Mouse (Mus musculus) cerebellum, postnatal 10 days (tissue): ENCODE data around the gene Prl2c2.
"Not testable (repeated sequence)": the region's sequence is repeated elsewhere in the genome, so short reads cannot be mapped to it uniquely, and the experiment has no call there.

Source experiments
- DNase-seq, 2 experiments: peaks; one replicate each; pipeline ENCODE4 v3.0.0; 2021; ENCODE audit warnings: mixed read lengths in 2 of 2

The Prl2c2 gene

GRCm38 (mm10) chr13:13005283-13005682, at the start of gene Prl2c2:
Gene Prl2c2 (minus strand): TSS chr13:13005383.
- not testable (repeated sequence) for DNase-seq

DNA sequence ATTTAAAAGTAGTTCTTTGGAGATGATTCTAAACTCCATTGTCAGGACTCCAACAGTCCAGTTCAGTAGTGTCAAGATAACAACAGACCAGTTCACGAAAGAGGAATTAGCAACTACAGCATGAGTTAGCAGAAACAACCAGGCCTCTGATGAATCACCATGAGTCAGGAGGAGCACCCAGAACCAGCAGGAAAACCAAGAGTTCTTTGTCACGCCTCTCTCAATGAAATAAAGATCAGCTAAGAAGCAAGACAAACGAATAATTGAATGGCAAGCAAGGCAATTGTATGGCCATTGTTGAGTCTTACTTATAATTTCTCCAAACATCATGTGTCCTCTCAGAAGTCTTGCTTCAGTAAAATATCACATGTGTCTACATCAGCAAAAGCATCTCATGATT, 20.7 kb upstream of the Prl2c2 start:
- DNase-seq = not testable (repeated sequence)

DNA sequence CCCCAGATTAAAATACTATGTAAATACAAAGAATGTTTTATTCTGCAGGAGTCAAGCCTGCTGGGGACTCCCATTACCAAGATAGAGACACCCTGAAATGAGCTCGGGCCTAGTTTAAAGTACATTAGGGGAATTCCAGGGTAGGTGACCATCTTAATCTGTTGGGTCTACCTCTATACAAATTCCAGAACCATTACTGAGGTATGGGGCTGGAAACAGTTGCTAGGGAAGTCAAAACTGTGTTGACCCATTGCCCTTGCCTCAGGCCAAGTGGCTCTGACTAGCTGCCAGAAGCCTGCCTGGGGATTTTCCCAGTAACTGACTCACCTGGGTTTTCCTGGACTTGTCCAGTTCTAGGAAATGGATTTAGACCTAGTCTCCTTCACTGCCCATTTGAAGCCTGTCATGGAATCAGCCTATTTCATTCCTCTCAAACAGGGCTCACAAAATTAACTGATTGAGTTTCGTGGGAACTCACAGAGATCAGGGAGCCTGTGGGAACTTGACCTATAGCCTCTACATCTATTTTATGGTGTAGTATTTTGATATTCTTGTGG, 8.9 kb upstream of the Prl2c2 start:
- not testable (repeated sequence) for DNase-seq
